Mouse (Mus musculus): ENCODE results near the gene Slc6a8. TPM values are rescaled to one million over a fixed set of nuclear protein-coding genes. Genes with fewer than 3 reads are reported as not detected.

Gene Slc6a8
- total and polyA plus RNA-seq, 2 experiments from 2014 or later, result 11.9 to 99.7 TPM

- Histone ChIP-seq H3K36me3 (replicated peaks; ENCODE audit: control insufficient read depth, insufficient read depth, low read length) (no peaks in the 10 kb centered on the region), H3K9ac (replicated peaks; ENCODE audit: low read depth, low read length) (no peak overlapping the region), H3K4me1 (ENCODE audit: control insufficient read depth, insufficient read depth) (peaks cover 11% of the 10 kb centered on the region; the same call in 1 of the 2 replicates), H3K4me2 (ENCODE audit: low read depth, low read length) (peak overlapping the region; percentile 71), H3K9me3 (replicated peaks; ENCODE audit: control insufficient read depth, low read length) (no peaks in the 10 kb centered on the region), H3K27ac (ENCODE audit: low read depth) (peak overlapping the region; percentile 62), H3K4me3 (ENCODE audit: low read depth, low read length) (0 out of 2 replicates have a peak overlapping the region, but pooled peaks have one; percentile 4), H3K27me3 (ENCODE audit: control insufficient read depth, insufficient read depth, low read length) (no peaks in the 10 kb centered on the region)
- no peak for DNase-seq (ENCODE audit: low spot score)
- TF ChIP-seq CTCF (IDR thresholded peaks at IDR 0.05; ENCODE audit: low read depth), result no peak
- 0 out of 2 replicates have a peak, but pooled peaks have one; percentile 52 for TF ChIP-seq EP300 (IDR thresholded peaks at IDR 0.05; ENCODE audit: low read depth)
- ATAC-seq (ENCODE audit: insufficient read depth, low read depth), result no peak
- WGBS, result 25% methylated on average over 5 of the region's 5 CpGs
Observed at GRCm38 (mm10) chrX:73718686-73719362, 45.9 kb downstream of the Slc6a8 start.

- Histone ChIP-seq H3K27me3 (ENCODE audit: control insufficient read depth, insufficient read depth, low read length) (no peaks in the 10 kb centered on the region), H3K27ac (ENCODE audit: low read depth) (no peak overlapping the region), H3K9me3 (replicated peaks; ENCODE audit: control insufficient read depth, low read length) (no peaks in the 10 kb centered on the region), H3K36me3 (replicated peaks; ENCODE audit: control insufficient read depth, insufficient read depth, low read length) (peaks cover 7% of the 10 kb centered on the region), H3K4me2 (ENCODE audit: low read depth, low read length) (no peak overlapping the region), H3K9ac (replicated peaks; ENCODE audit: low read depth, low read length) (no peak overlapping the region), H3K4me1 (ENCODE audit: control insufficient read depth, insufficient read depth) (no peaks in the 10 kb centered on the region), H3K4me3 (ENCODE audit: low read depth, low read length) (no peak overlapping the region)
- WGBS, result 33% methylated on average over 1 of the region's 1 CpGs
- DNase-seq (ENCODE audit: low spot score) (no peak), ATAC-seq (ENCODE audit: insufficient read depth, low read depth) (no peak)
- no peak for TF ChIP-seq CTCF (IDR thresholded peaks at IDR 0.05; ENCODE audit: low read depth)
Observed at GRCm38 (mm10) chrX:73730908-73731307, 58.0 kb downstream of the Slc6a8 start.

Other genes starting within 250 kb of the Slc6a8 start
- not detected in 2 replicates for gene Trex2, start 237.8 kb upstream of the Slc6a8 start, total RNA-seq (2014; rRNA removed; ENCODE audit: low replicate concordance)
- gene Trex2, start 237.8 kb upstream of the Slc6a8 start, polyA plus RNA-seq (2015; fragmentation: Nextera tagmentation; extraction: Ambion mirVana), result not detected in 2 replicates
- gene Haus7, start 214.1 kb upstream of the Slc6a8 start, total RNA-seq (2014; rRNA removed; ENCODE audit: low replicate concordance), result 15.6 and 23.2 TPM in 2 replicates
- 33.3 and 34.7 TPM in 2 replicates for gene Haus7, start 214.1 kb upstream of the Slc6a8 start, polyA plus RNA-seq (2015; fragmentation: Nextera tagmentation; extraction: Ambion mirVana)
- 198 and 304 TPM in 2 replicates for gene Bgn, start 189.5 kb upstream of the Slc6a8 start, total RNA-seq (2014; rRNA removed; ENCODE audit: low replicate concordance)
- gene Bgn, start 189.5 kb upstream of the Slc6a8 start, polyA plus RNA-seq (2015; fragmentation: Nextera tagmentation; extraction: Ambion mirVana), result 61.6 and 64.1 TPM in 2 replicates
- gene Atp2b3, start 170.1 kb upstream of the Slc6a8 start, total RNA-seq (2014; rRNA removed; ENCODE audit: low replicate concordance), result 0.53 and 1.1 TPM in 2 replicates
- 0.14 and 0.20 TPM in 2 replicates for gene Atp2b3, start 170.1 kb upstream of the Slc6a8 start, polyA plus RNA-seq (2015; fragmentation: Nextera tagmentation; extraction: Ambion mirVana)
- 0.39 and 2.2 TPM in 2 replicates for gene Dusp9, start 33.7 kb upstream of the Slc6a8 start, total RNA-seq (2014; rRNA removed; ENCODE audit: low replicate concordance)
- gene Dusp9, start 33.7 kb upstream of the Slc6a8 start, polyA plus RNA-seq (2015; fragmentation: Nextera tagmentation; extraction: Ambion mirVana), result 0.12 and 0.19 TPM in 2 replicates
- gene Pnck, start 13.0 kb upstream of the Slc6a8 start, total RNA-seq (2014; rRNA removed; ENCODE audit: low replicate concordance), result 2.7 and 14.8 TPM in 2 replicates
- 9.9 and 12.0 TPM in 2 replicates for gene Pnck, start 13.0 kb upstream of the Slc6a8 start, polyA plus RNA-seq (2015; fragmentation: Nextera tagmentation; extraction: Ambion mirVana)
- 65.5 and 65.7 TPM in 2 replicates for gene Bcap31, start 43.0 kb downstream of the Slc6a8 start, total RNA-seq (2014; rRNA removed; ENCODE audit: low replicate concordance)
- 148 and 159 TPM in 2 replicates for gene Bcap31, start 43.0 kb downstream of the Slc6a8 start, polyA plus RNA-seq (2015; fragmentation: Nextera tagmentation; extraction: Ambion mirVana)
- gene Abcd1, start 43.4 kb downstream of the Slc6a8 start, total RNA-seq (2014; rRNA removed; ENCODE audit: low replicate concordance), result 22.0 and 27.4 TPM in 2 replicates
- gene Abcd1, start 43.4 kb downstream of the Slc6a8 start, polyA plus RNA-seq (2015; fragmentation: Nextera tagmentation; extraction: Ambion mirVana), result 14.1 and 14.3 TPM in 2 replicates
- 0.31 and 3.4 TPM in 2 replicates for gene Plxnb3, start 83.9 kb downstream of the Slc6a8 start, total RNA-seq (2014; rRNA removed; ENCODE audit: low replicate concordance)
- gene Plxnb3, start 83.9 kb downstream of the Slc6a8 start, polyA plus RNA-seq (2015; fragmentation: Nextera tagmentation; extraction: Ambion mirVana), result 0.67 and 0.81 TPM in 2 replicates
- gene Srpk3, start 101.3 kb downstream of the Slc6a8 start, total RNA-seq (2014; rRNA removed; ENCODE audit: low replicate concordance), result 82.0 and 94.2 TPM in 2 replicates
- 70.5 and 73.1 TPM in 2 replicates for gene Srpk3, start 101.3 kb downstream of the Slc6a8 start, polyA plus RNA-seq (2015; fragmentation: Nextera tagmentation; extraction: Ambion mirVana)
- 854 and 913 TPM in 2 replicates for gene Idh3g, start 113.7 kb downstream of the Slc6a8 start, total RNA-seq (2014; rRNA removed; ENCODE audit: low replicate concordance)
- gene Idh3g, start 113.7 kb downstream of the Slc6a8 start, polyA plus RNA-seq (2015; fragmentation: Nextera tagmentation; extraction: Ambion mirVana), result 632 and 648 TPM in 2 replicates
- gene Ssr4, start 113.9 kb downstream of the Slc6a8 start, total RNA-seq (2014; rRNA removed; ENCODE audit: low replicate concordance), result 122 and 146 TPM in 2 replicates
- gene Ssr4, start 113.9 kb downstream of the Slc6a8 start, polyA plus RNA-seq (2015; fragmentation: Nextera tagmentation; extraction: Ambion mirVana), result 181 and 194 TPM in 2 replicates
- 2.0 and 2.6 TPM in 2 replicates for gene Pdzd4, start 151.8 kb downstream of the Slc6a8 start, total RNA-seq (2014; rRNA removed; ENCODE audit: low replicate concordance)
- gene Pdzd4, start 151.8 kb downstream of the Slc6a8 start, polyA plus RNA-seq (2015; fragmentation: Nextera tagmentation; extraction: Ambion mirVana), result 0.08 and 0.12 TPM in 2 replicates
- not detected in 2 replicates for gene Avpr2, start 219.0 kb downstream of the Slc6a8 start, total RNA-seq (2014; rRNA removed; ENCODE audit: low replicate concordance)
- not detected in 2 replicates for gene Avpr2, start 219.0 kb downstream of the Slc6a8 start, polyA plus RNA-seq (2015; fragmentation: Nextera tagmentation; extraction: Ambion mirVana)
- 0.42 and 0.50 TPM in 2 replicates for gene L1cam, start 223.0 kb downstream of the Slc6a8 start, total RNA-seq (2014; rRNA removed; ENCODE audit: low replicate concordance)
- 0.05 and 0.15 TPM in 2 replicates for gene L1cam, start 223.0 kb downstream of the Slc6a8 start, polyA plus RNA-seq (2015; fragmentation: Nextera tagmentation; extraction: Ambion mirVana)
- gene Arhgap4, start 248.7 kb downstream of the Slc6a8 start, total RNA-seq (2014; rRNA removed; ENCODE audit: low replicate concordance), result 0.23 and 6.5 TPM in 2 replicates
- gene Arhgap4, start 248.7 kb downstream of the Slc6a8 start, polyA plus RNA-seq (2015; fragmentation: Nextera tagmentation; extraction: Ambion mirVana), result 0.51 and 0.72 TPM in 2 replicates
- gene Naa10, start 248.8 kb downstream of the Slc6a8 start, total RNA-seq (2014; rRNA removed; ENCODE audit: low replicate concordance), result 62.5 and 95.3 TPM in 2 replicates
- gene Naa10, start 248.8 kb downstream of the Slc6a8 start, polyA plus RNA-seq (2015; fragmentation: Nextera tagmentation; extraction: Ambion mirVana), result 95.2 and 98.5 TPM in 2 replicates